Mouse (Mus musculus): ENCODE results near the gene Samt2. TPM values are rescaled to one million over a fixed set of nuclear protein-coding genes. Genes with fewer than 3 reads are reported as not detected.
"Not testable (repeated sequence)": the region's sequence is repeated elsewhere in the genome, so short reads cannot be mapped to it uniquely, and the experiment has no call there.

The Samt2 gene
- polyA plus RNA-seq (2012; rRNA removed), result not detected in 2 replicates

GRCm38 (mm10) chrX:154579260-154579659, at the start of gene Samt2:
Samt2 (minus strand) TSS chrX:154579360.
- DNase-seq; H3K27me3 ChIP-seq (ENCODE audit: control insufficient read depth, insufficient read depth, low read length); H3K4me3 ChIP-seq (replicated peaks; ENCODE audit: insufficient read depth, low read depth, low read length); H3K27ac ChIP-seq (ENCODE audit: insufficient read depth, low read length); H3K4me1 ChIP-seq (ENCODE audit: control insufficient read depth, insufficient read depth, low read length): not testable (repeated sequence)
- WGBS, result 82% methylated on average over 2 of the region's 2 CpGs

Other genes starting within 250 kb of the Samt2 start
- gene 4930524N10Rik, start 236.0 kb downstream of the Samt2 start, polyA plus RNA-seq (2012; rRNA removed), result not detected in 2 replicates
- gene Samt4, start 97.4 kb downstream of the Samt2 start, polyA plus RNA-seq (2012; rRNA removed), result not detected in 2 replicates